ENCODE assay signal across 15 mouse cellular contexts in the genomic region with DNA sequence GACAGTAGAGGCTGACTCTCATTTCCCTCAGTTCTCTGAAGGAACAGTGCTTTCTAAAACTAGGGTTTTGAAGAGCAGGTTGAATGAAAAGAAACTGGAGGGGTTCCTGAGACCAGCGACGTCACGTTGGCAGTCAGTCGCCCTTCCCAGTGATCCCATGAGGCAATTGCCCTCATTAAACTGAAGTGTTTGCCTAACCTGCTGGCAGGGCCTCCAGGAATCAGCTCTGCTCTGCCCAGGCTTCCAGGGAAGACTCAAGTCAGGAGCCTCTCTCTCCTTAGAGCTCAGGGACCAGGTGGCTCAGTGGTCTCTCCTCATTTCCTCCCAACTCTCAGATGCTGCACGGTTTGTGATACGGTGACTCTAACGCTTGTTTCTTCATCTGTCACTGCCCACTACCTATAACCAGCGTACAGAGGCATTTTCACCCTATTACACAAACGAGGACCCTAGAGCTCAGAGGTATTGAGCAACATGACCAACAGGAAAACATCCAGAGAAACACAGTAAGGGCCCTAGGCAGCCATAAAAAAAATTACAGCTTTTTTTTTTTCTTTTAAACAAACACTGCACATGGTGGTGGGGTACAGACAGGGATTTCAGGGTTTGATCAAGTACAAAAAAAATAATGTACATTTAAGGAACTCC.
DNase-seq lines count a peak whose midpoint lies in the region; ATAC-seq and TF ChIP-seq lines count a peak whose summit lies in the region.
"Had no signal": no experiment of that assay in that cellular context is flagged by ENCODE, and none has a peak within 500 bp of the region (broad histone marks: within the 10 kb centered on the region; RNA-seq: fewer than 3 reads in every experiment).

No protein-coding gene starts in this region.

- TF ChIP-seq POLR2A in thymus, adult 2 months (IDR thresholded peaks at IDR 0.05; ENCODE audit: control insufficient read depth, extremely low read depth, insufficient read depth, low read length, poor library complexity) = no peak

- peak overlapping the region; percentile 36 for H3K4me2 ChIP-seq in lung, embryonic 16.5 days (ENCODE audit: low read depth, low read length)
- H3K4me2 ChIP-seq in hindbrain, embryonic 14.5 days (replicated peaks) = no peak overlapping the region
- H3K4me2 ChIP-seq: forebrain, embryonic 12.5 days had no signal

- no peaks in the 10 kb centered on the region for H3K27me3 ChIP-seq in lung, embryonic 16.5 days (ENCODE audit: control insufficient read depth, insufficient read depth, low read depth, low read length)
- H3K27me3 ChIP-seq in hindbrain, embryonic 14.5 days (ENCODE audit: control insufficient read depth, insufficient read depth, low read length) = no peaks in the 10 kb centered on the region
- no peaks in the 10 kb centered on the region for H3K27me3 ChIP-seq in thymus, adult 2 months (ENCODE audit: control insufficient read depth, insufficient read depth, low read length)
- H3K27me3 ChIP-seq: forebrain, embryonic 12.5 days had no signal

- H3K36me3 ChIP-seq in lung, embryonic 16.5 days (ENCODE audit: control insufficient read depth, insufficient read depth, low read length) = no peaks in the 10 kb centered on the region
- no peaks in the 10 kb centered on the region for H3K36me3 ChIP-seq in hindbrain, embryonic 14.5 days (replicated peaks; ENCODE audit: control insufficient read depth, insufficient read depth)
- no peaks in the 10 kb centered on the region for H3K36me3 ChIP-seq in thymus, adult 2 months (ENCODE audit: control insufficient read depth, insufficient read depth, low read length)
- H3K36me3 ChIP-seq: forebrain, embryonic 12.5 days had no signal

- intact Hi-C loops in gastrocnemius, adult 2 months (cut with DNase I) = loop anchor here (5.0 kb wide), 1 partner anchor 38 kb away; no protein-coding TSS in a partner anchor
- intact Hi-C loops in gastrocnemius, postnatal 36 days (cut with DNase I) = no loop called here

- ATAC-seq in lung, embryonic 16.5 days (ENCODE audit: low read depth) = peak; percentile 75
- ATAC-seq in hindbrain, embryonic 14.5 days (ENCODE audit: low FRiP score) = no peak

- peak overlapping the region; percentile 12; the same call in 1 of the 2 replicates for H3K9ac ChIP-seq in lung, embryonic 16.5 days (ENCODE audit: low read length)
- H3K9ac ChIP-seq in hindbrain, embryonic 14.5 days = no peak overlapping the region
- H3K9ac ChIP-seq: forebrain, embryonic 12.5 days; liver, embryonic 14.5 days had no signal

- peaks cover 36% of the 10 kb centered on the region for H3K4me1 ChIP-seq in lung, embryonic 16.5 days (replicated peaks; ENCODE audit: control insufficient read depth, insufficient read depth, low read length)
- H3K4me1 ChIP-seq in hindbrain, embryonic 14.5 days (replicated peaks; ENCODE audit: control insufficient read depth, insufficient read depth, low read length) = peaks cover 6% of the 10 kb centered on the region
- peaks cover 18% of the 10 kb centered on the region for H3K4me1 ChIP-seq in thymus, adult 2 months (replicated peaks; ENCODE audit: control insufficient read depth, insufficient read depth, low read length)

- no peak overlapping the region for H3K4me3 ChIP-seq in gastrocnemius, adult 2 months
- H3K4me3 ChIP-seq in lung, embryonic 16.5 days (ENCODE audit: low read length) = no peak overlapping the region
- H3K4me3 ChIP-seq in hindbrain, embryonic 14.5 days (replicated peaks; ENCODE audit: low read length) = no peak overlapping the region
- H3K4me3 ChIP-seq in thymus, adult 2 months (ENCODE audit: control insufficient read depth, insufficient read depth, low read length) = no peak overlapping the region
- H3K4me3 ChIP-seq: forebrain, embryonic 12.5 days had no signal

- no peak for TF ChIP-seq CTCF in gastrocnemius, adult 2 months (IDR thresholded peaks at IDR 0.05)
- no peak for TF ChIP-seq CTCF in thymus, adult 2 months (IDR thresholded peaks at IDR 0.05; ENCODE audit: borderline replicate concordance, control insufficient read depth, extremely low read depth, insufficient read depth, low read length, poor library complexity)

- H3K27ac ChIP-seq in gastrocnemius, adult 2 months = peak overlapping the region; percentile 81
- H3K27ac ChIP-seq in lung, embryonic 16.5 days (ENCODE audit: low read length) = peak overlapping the region; percentile 94
- no peak overlapping the region for H3K27ac ChIP-seq in hindbrain, embryonic 14.5 days
- no peak overlapping the region for H3K27ac ChIP-seq in thymus, adult 2 months (ENCODE audit: control insufficient read depth, insufficient read depth, low read length)
- H3K27ac ChIP-seq: forebrain, embryonic 12.5 days; liver, embryonic 14.5 days had no signal

- H3K9me3 ChIP-seq in lung, embryonic 16.5 days (ENCODE audit: control insufficient read depth, low read length) = no peaks in the 10 kb centered on the region
- H3K9me3 ChIP-seq in hindbrain, embryonic 14.5 days (ENCODE audit: control insufficient read depth, low read length) = no peaks in the 10 kb centered on the region
- H3K9me3 ChIP-seq: forebrain, embryonic 12.5 days had no signal

- 42% methylated on average over 9 of the region's 9 CpGs for WGBS in lung, embryonic 16.5 days
- 82% methylated on average over 9 of the region's 9 CpGs for WGBS in hindbrain, embryonic 14.5 days
- 88% methylated on average over 9 of the region's 9 CpGs for WGBS in thymus, adult 2 months

- DNase-seq in gastrocnemius, adult 2 months = peak; percentile 56
- DNase-seq in gastrocnemius, postnatal 36 days = no peak
- DNase-seq in 416B (ENCODE audit: low read depth) = peak; percentile 23
- peak; percentile 55 for DNase-seq in gonadal fat pad, adult 2 months (ENCODE audit: low read depth)
- DNase-seq in hindbrain, embryonic 14.5 days (ENCODE audit: low spot score) = no peak
- no peak for DNase-seq in thymus, adult 2 months
- DNase-seq in c-Kit-positive CD71-positive TER-119-positive erythroid progenitor cells, embryonic 14.5 days (ENCODE audit: low spot score) = no peak
- DNase-seq: cerebellum, adult 18-20 months; gastrocnemius, postnatal 14 days; kidney, postnatal 36 days; right cerebral cortex, postnatal 14 days; thymus, postnatal 4 days had no signal

Comparison
In these comparisons a context has a peak if more than half of its experiments do, and no peak if none do; other contexts are left out.
1. DNase-seq: peak in gastrocnemius, adult 2 months (single experiment), 416B (single experiment) and gonadal fat pad, adult 2 months (single experiment); none in gastrocnemius, postnatal 36 days (0 of 2), hindbrain, embryonic 14.5 days (single experiment), thymus, adult 2 months (single experiment) and c-Kit-positive CD71-positive TER-119-positive erythroid progenitor cells, embryonic 14.5 days (single experiment).
2. H3K27ac ChIP-seq: peak in gastrocnemius, adult 2 months (single experiment) and lung, embryonic 16.5 days (single experiment); none in hindbrain, embryonic 14.5 days (single experiment) and thymus, adult 2 months (single experiment).